29 mouse cellular contexts compared by ENCODE assay signal in genomic region chr5:53172908-53173307, GRCm38 (mm10). TPM values are rescaled to one million over a fixed set of nuclear protein-coding genes. Genes with fewer than 3 reads are reported as not detected.
DNase-seq lines count a peak whose midpoint lies in the region; ATAC-seq and TF ChIP-seq lines count a peak whose summit lies in the region.
"Had no signal": no experiment of that assay in that cellular context is flagged by ENCODE, and none has a peak within 500 bp of the region (broad histone marks: within the 10 kb centered on the region; RNA-seq: fewer than 3 reads in every experiment).

No protein-coding gene starts in this region.

- H3K4me1 ChIP-seq in liver, adult 2 months (ENCODE audit: control insufficient read depth, insufficient read depth, low read length): no peaks in the 10 kb centered on the region
- no peaks in the 10 kb centered on the region for H3K4me1 ChIP-seq in liver, embryonic 12.5 days
- no peaks in the 10 kb centered on the region for H3K4me1 ChIP-seq in kidney, embryonic 16.5 days (ENCODE audit: insufficient read depth, low read length)
- no peaks in the 10 kb centered on the region for H3K4me1 ChIP-seq in forebrain, postnatal 0 days (ENCODE audit: insufficient read depth)
- peaks cover 11% of the 10 kb centered on the region for H3K4me1 ChIP-seq in heart, embryonic 11.5 days (ENCODE audit: control insufficient read depth, insufficient read depth, low read length)
- H3K4me1 ChIP-seq: embryonic facial prominence, embryonic 13.5 days; limb, embryonic 12.5 days; lung, embryonic 15.5 days; midbrain, embryonic 15.5 days had no signal

- no peak overlapping the region for H3K27ac ChIP-seq in liver, adult 2 months (replicated peaks; ENCODE audit: insufficient read depth, low read depth, low read length)
- H3K27ac ChIP-seq in liver, embryonic 12.5 days: no peak overlapping the region
- peak overlapping the region; percentile 36; the same call in 1 of the 2 replicates for H3K27ac ChIP-seq in kidney, embryonic 16.5 days (ENCODE audit: low read length)
- no peak overlapping the region for H3K27ac ChIP-seq in forebrain, postnatal 0 days (ENCODE audit: low read depth, low read length)
- H3K27ac ChIP-seq in heart, embryonic 11.5 days (ENCODE audit: low read depth, low read length): no peak overlapping the region
- H3K27ac ChIP-seq: embryonic facial prominence, embryonic 13.5 days; forebrain, embryonic 12.5 days; hindbrain, postnatal 0 days; limb, embryonic 12.5 days; liver, embryonic 14.5 days; lung, embryonic 15.5 days; midbrain, embryonic 15.5 days had no signal

- no peak for TF ChIP-seq POLR2A in liver, adult 2 months (IDR thresholded peaks at IDR 0.05; ENCODE audit: extremely low read depth, insufficient read depth, low read length)

- DNase-seq in liver, adult 2 months (ENCODE audit: extremely low read depth, low read depth, low spot score): peak; percentile 68
- DNase-seq in kidney, adult 18-20 months: peak; percentile 74
- peak; percentile 27 to 62 for DNase-seq in kidney, postnatal 4 days
- DNase-seq in forebrain, postnatal 0 days: no peak
- DNase-seq in neural tube, embryonic 10.5 days (ENCODE audit: extremely low spot score, low spot score): no peak
- DNase-seq: adrenal gland, adult 8-10 months; embryo, embryonic 11 days; gastrocnemius, postnatal 10 days; heart, adult 11 months; heart, postnatal 10 days; lung, postnatal 36 days; retina, postnatal 1 day; right cerebral cortex, postnatal 25 days had no signal

- 52% methylated on average over 7 of the region's 7 CpGs for WGBS in liver, adult 2 months
- 66% methylated on average over 7 of the region's 7 CpGs for WGBS in liver, embryonic 12.5 days (ENCODE audit: insufficient replicate concordance)
- 75% methylated on average over 7 of the region's 7 CpGs for WGBS in kidney, embryonic 16.5 days
- WGBS in forebrain, postnatal 0 days: 90% methylated on average over 7 of the region's 7 CpGs
- 85% methylated on average over 7 of the region's 7 CpGs for WGBS in heart, embryonic 11.5 days (ENCODE audit: insufficient replicate concordance)

- no peaks in the 10 kb centered on the region for H3K9me3 ChIP-seq in liver, embryonic 12.5 days (replicated peaks)
- H3K9me3 ChIP-seq in kidney, embryonic 16.5 days (ENCODE audit: low read length): no peaks in the 10 kb centered on the region
- H3K9me3 ChIP-seq in forebrain, postnatal 0 days (ENCODE audit: low read length): no peaks in the 10 kb centered on the region
- no peaks in the 10 kb centered on the region for H3K9me3 ChIP-seq in heart, embryonic 11.5 days (replicated peaks; ENCODE audit: control insufficient read depth, low read length)
- H3K9me3 ChIP-seq: embryonic facial prominence, embryonic 13.5 days; forebrain, embryonic 12.5 days; heart, embryonic 12.5 days; limb, embryonic 12.5 days; lung, embryonic 15.5 days; midbrain, embryonic 15.5 days; neural tube, embryonic 13.5 days had no signal

- no peak overlapping the region for H3K9ac ChIP-seq in liver, adult 2 months (ENCODE audit: low read depth, low read length)
- no peak overlapping the region for H3K9ac ChIP-seq in liver, embryonic 12.5 days
- H3K9ac ChIP-seq in kidney, embryonic 16.5 days (replicated peaks; ENCODE audit: low read length): no peak overlapping the region
- H3K9ac ChIP-seq in forebrain, postnatal 0 days: no peak overlapping the region
- no peak overlapping the region for H3K9ac ChIP-seq in heart, embryonic 11.5 days (ENCODE audit: low read depth, low read length)
- H3K9ac ChIP-seq: embryonic facial prominence, embryonic 13.5 days; forebrain, embryonic 12.5 days; heart, embryonic 12.5 days; limb, embryonic 12.5 days; liver, embryonic 14.5 days; lung, embryonic 15.5 days; midbrain, embryonic 15.5 days; neural tube, embryonic 13.5 days had no signal

- no peak for ATAC-seq in liver, embryonic 12.5 days
- peak; percentile 86; the same call in 1 of the 2 replicates for ATAC-seq in kidney, embryonic 16.5 days (ENCODE audit: low FRiP score, low TSS enrichment)
- no peak for ATAC-seq in forebrain, postnatal 0 days
- no peak for ATAC-seq in heart, embryonic 11.5 days (replicated peaks; ENCODE audit: insufficient number of reproducible peaks, low FRiP score, low TSS enrichment)
- ATAC-seq: hindbrain, postnatal 0 days; midbrain, embryonic 15.5 days had no signal

- peaks cover 27% of the 10 kb centered on the region for H3K36me3 ChIP-seq in liver, adult 2 months (ENCODE audit: control insufficient read depth, insufficient read depth, low read length)
- H3K36me3 ChIP-seq in liver, embryonic 12.5 days: no peaks in the 10 kb centered on the region
- no peaks in the 10 kb centered on the region for H3K36me3 ChIP-seq in kidney, embryonic 16.5 days (ENCODE audit: insufficient read depth, low read length)
- peaks cover 14% of the 10 kb centered on the region; the same call in 1 of the 2 replicates for H3K36me3 ChIP-seq in forebrain, postnatal 0 days (ENCODE audit: insufficient read depth)
- no peaks in the 10 kb centered on the region for H3K36me3 ChIP-seq in heart, embryonic 11.5 days (ENCODE audit: control insufficient read depth, insufficient read depth, low read length)
- H3K36me3 ChIP-seq: embryonic facial prominence, embryonic 13.5 days; heart, embryonic 12.5 days; limb, embryonic 12.5 days; lung, embryonic 15.5 days; midbrain, embryonic 15.5 days; neural tube, embryonic 13.5 days had no signal

- H3K4me3 ChIP-seq in liver, adult 2 months (ENCODE audit: insufficient read depth, low read depth, low read length): no peak overlapping the region
- H3K4me3 ChIP-seq in liver, embryonic 12.5 days: no peak overlapping the region
- H3K4me3 ChIP-seq in kidney, embryonic 16.5 days (ENCODE audit: low read length): no peak overlapping the region
- no peak overlapping the region for H3K4me3 ChIP-seq in forebrain, postnatal 0 days (ENCODE audit: low read depth, low read length)
- no peak overlapping the region for H3K4me3 ChIP-seq in heart, embryonic 11.5 days (ENCODE audit: low read depth, low read length)
- H3K4me3 ChIP-seq: embryonic facial prominence, embryonic 13.5 days; erythroblast, embryonic 14.5 days; forebrain, embryonic 12.5 days; heart, embryonic 12.5 days; limb, embryonic 12.5 days; lung, embryonic 15.5 days; midbrain, embryonic 15.5 days; neural tube, embryonic 13.5 days had no signal

- H3K79me2 ChIP-seq in liver, adult 2 months (ENCODE audit: control insufficient read depth, insufficient read depth, low read length): no peaks in the 10 kb centered on the region

- no peak for TF ChIP-seq CTCF in liver, adult 2 months (IDR thresholded peaks at IDR 0.05; ENCODE audit: low read depth, low read length)
- TF ChIP-seq CTCF in forebrain, postnatal 0 days (IDR thresholded peaks at IDR 0.05; ENCODE audit: low read depth): no peak

- H3K4me2 ChIP-seq in liver, embryonic 12.5 days: no peak overlapping the region
- no peak overlapping the region for H3K4me2 ChIP-seq in kidney, embryonic 16.5 days (replicated peaks; ENCODE audit: low read depth, low read length)
- H3K4me2 ChIP-seq in forebrain, postnatal 0 days (ENCODE audit: low read depth): no peak overlapping the region
- no peak overlapping the region for H3K4me2 ChIP-seq in heart, embryonic 11.5 days
- H3K4me2 ChIP-seq: embryonic facial prominence, embryonic 13.5 days; forebrain, embryonic 12.5 days; heart, embryonic 12.5 days; limb, embryonic 12.5 days; lung, embryonic 15.5 days; midbrain, embryonic 15.5 days; neural tube, embryonic 13.5 days had no signal

- H3K27me3 ChIP-seq in liver, adult 2 months (ENCODE audit: control insufficient read depth, insufficient read depth, low read length): no peaks in the 10 kb centered on the region
- H3K27me3 ChIP-seq in liver, embryonic 12.5 days (replicated peaks): no peaks in the 10 kb centered on the region
- no peaks in the 10 kb centered on the region for H3K27me3 ChIP-seq in kidney, embryonic 16.5 days (ENCODE audit: insufficient read depth, low read length)
- H3K27me3 ChIP-seq in forebrain, postnatal 0 days (ENCODE audit: insufficient read depth, low read length): no peaks in the 10 kb centered on the region
- H3K27me3 ChIP-seq in heart, embryonic 11.5 days (ENCODE audit: control insufficient read depth, insufficient read depth, low read length): no peaks in the 10 kb centered on the region
- H3K27me3 ChIP-seq: embryonic facial prominence, embryonic 13.5 days; heart, embryonic 12.5 days; limb, embryonic 12.5 days; lung, embryonic 15.5 days; midbrain, embryonic 15.5 days; neural tube, embryonic 13.5 days had no signal

RNA-seq across cellular contexts. Expression of gene Sel1l3, which starts 40.8 kb away (rescaled TPM):
- 8.1 and 8.2 TPM in 2 replicates for total RNA-seq in liver, adult 2 months (2014; rRNA removed)
- polyA plus RNA-seq in liver, adult 2 months (2012; rRNA removed): 1.8 and 4.9 TPM in 2 replicates
- polyA plus RNA-seq in liver, embryonic 12.5 days (2016; fragmentation: Nextera tagmentation; extraction: Ambion mirVana): 0.10 and 0.11 TPM in 2 replicates
- polyA plus RNA-seq in kidney, embryonic 16.5 days (2015; fragmentation: Nextera tagmentation; extraction: Ambion mirVana): 18.9 and 20.0 TPM in 2 replicates
- total RNA-seq in forebrain, postnatal 0 days (2014; rRNA removed): 28.7 and 28.8 TPM in 2 replicates
- 5.7 and 6.2 TPM in 2 replicates for polyA plus RNA-seq in forebrain, postnatal 0 days (2015; fragmentation: Nextera tagmentation; extraction: Ambion mirVana)
- 1.5 and 1.9 TPM in 2 replicates for polyA plus RNA-seq in heart, embryonic 11.5 days (2014; fragmentation: Nextera tagmentation; extraction: Ambion mirVana)
- total RNA-seq: megakaryocyte-erythroid progenitor cell, adult 5-6 weeks; MEL had no signal
- polyA plus RNA-seq: C2C12; erythroblast, embryonic 14.5 days had no signal

Comparison
In these comparisons a context has a peak if more than half of its experiments do, and no peak if none do; other contexts are left out.
1. DNase-seq: peak in liver, adult 2 months (single experiment), kidney, adult 18-20 months (single experiment) and kidney, postnatal 4 days (2 of 2); none in forebrain, postnatal 0 days (single experiment) and neural tube, embryonic 10.5 days (single experiment).